Mouse (Mus musculus) heart, embryonic 11.5 days (tissue): ENCODE measurements at regions not wholly inside any gene's neighbourhood (a gene's known extent, or its start where the extent isn't known, plus 50 kb on each side); places are given as distances from the start of the nearest gene placed in this dataset.

Experiments
- ATAC-seq: fragments of 200-750 bp; cut with Nextera tagmentation; replicated peaks from 2 replicates; pipeline ENCODE4 v1.8.0; 2017; ENCODE audit warnings: moderate library complexity; ENCODE audit not compliant: insufficient number of reproducible peaks, low FRiP score, low TSS enrichment
- H3K27ac ChIP-seq: fragments of 300-500 bp; sonication (generic); 2 replicates; pipeline ENCODE4 v1.5.1; 2014; ENCODE audit warnings: mild to moderate bottlenecking, low read depth, low read length
- H3K27me3 ChIP-seq: fragments of 300-500 bp; sonication (generic); 2 replicates; pipeline ENCODE4 v1.6.1; 2014; ENCODE audit warnings: mild to moderate bottlenecking, low read length, mixed read lengths; ENCODE audit not compliant: control insufficient read depth, insufficient read depth
- H3K36me3 ChIP-seq: fragments of 300-500 bp; sonication (generic); 2 replicates; pipeline ENCODE4 v1.6.1; 2014; ENCODE audit warnings: mild to moderate bottlenecking, low read length, moderate library complexity, mixed read lengths; ENCODE audit not compliant: control insufficient read depth, insufficient read depth
- H3K4me1 ChIP-seq: fragments of 300-500 bp; sonication (generic); 2 replicates; pipeline ENCODE4 v1.6.1; 2014; ENCODE audit warnings: low read length; ENCODE audit not compliant: control insufficient read depth, insufficient read depth
- H3K4me2 ChIP-seq: fragments of 300-500 bp; sonication (generic); 2 replicates; pipeline ENCODE4 v1.6.1; 2014; ENCODE audit warnings: mild to moderate bottlenecking, moderate library complexity
- H3K4me3 ChIP-seq: fragments of 300-500 bp; sonication (generic); 2 replicates; pipeline ENCODE4 v1.5.1; 2014; ENCODE audit warnings: low read depth, low read length
- H3K9ac ChIP-seq: fragments of 300-500 bp; sonication (generic); 2 replicates; pipeline ENCODE4 v1.6.1; 2014; ENCODE audit warnings: mild to moderate bottlenecking, low read depth, low read length, moderate library complexity
- H3K9me3 ChIP-seq: fragments of 300-500 bp; sonication (generic); replicated peaks from 2 replicates; pipeline ENCODE4 v1.6.1; 2016; ENCODE audit warnings: low read length; ENCODE audit not compliant: control insufficient read depth
- WGBS: fragments of 180-500 bp; shearing (Covaris S2); extraction: QIAGEN DNeasy Blood & Tissue Kit; methylation state at CpG from one replicate; pipeline ENCODE4 v1.1.7; 2014; ENCODE audit not compliant: insufficient replicate concordance; 5-methylcytosine and 5-hydroxymethylcytosine counted together

- H3K4me2 ChIP-seq, result no peak overlapping the region
- ATAC-seq, result no peak
- no peak overlapping the region for H3K27ac ChIP-seq
- H3K9ac ChIP-seq, result no peak overlapping the region
- no peaks in the 10 kb centered on the region for H3K36me3 ChIP-seq
- no peaks in the 10 kb centered on the region for H3K27me3 ChIP-seq
- H3K4me3 ChIP-seq, result no peak overlapping the region
- no peaks in the 10 kb centered on the region for H3K9me3 ChIP-seq
- 46% methylated on average over 11 of the region's 11 CpGs for WGBS
- H3K4me1 ChIP-seq, result peaks cover 7% of the 10 kb centered on the region; the same call in 1 of the 2 replicates
These were observed 123.1 kb upstream of the Thbs1 start for GRCm38 (mm10) chr2:117988396-117989173.

- H3K4me1 ChIP-seq, result peaks cover 7% of the 10 kb centered on the region; the same call in 1 of the 2 replicates
- H3K9me3 ChIP-seq, result no peaks in the 10 kb centered on the region
- H3K9ac ChIP-seq, result no peak overlapping the region
- H3K4me3 ChIP-seq, result no peak overlapping the region
- no peaks in the 10 kb centered on the region for H3K27me3 ChIP-seq
- H3K27ac ChIP-seq, result no peak overlapping the region
- 58% methylated on average over 8 of the region's 8 CpGs for WGBS
- H3K36me3 ChIP-seq, result no peaks in the 10 kb centered on the region
- no peak for ATAC-seq
- H3K4me2 ChIP-seq, result no peak overlapping the region
These were observed 122.5 kb upstream of the Thbs1 start for GRCm38 (mm10) chr2:117989215-117989614.

DNA sequence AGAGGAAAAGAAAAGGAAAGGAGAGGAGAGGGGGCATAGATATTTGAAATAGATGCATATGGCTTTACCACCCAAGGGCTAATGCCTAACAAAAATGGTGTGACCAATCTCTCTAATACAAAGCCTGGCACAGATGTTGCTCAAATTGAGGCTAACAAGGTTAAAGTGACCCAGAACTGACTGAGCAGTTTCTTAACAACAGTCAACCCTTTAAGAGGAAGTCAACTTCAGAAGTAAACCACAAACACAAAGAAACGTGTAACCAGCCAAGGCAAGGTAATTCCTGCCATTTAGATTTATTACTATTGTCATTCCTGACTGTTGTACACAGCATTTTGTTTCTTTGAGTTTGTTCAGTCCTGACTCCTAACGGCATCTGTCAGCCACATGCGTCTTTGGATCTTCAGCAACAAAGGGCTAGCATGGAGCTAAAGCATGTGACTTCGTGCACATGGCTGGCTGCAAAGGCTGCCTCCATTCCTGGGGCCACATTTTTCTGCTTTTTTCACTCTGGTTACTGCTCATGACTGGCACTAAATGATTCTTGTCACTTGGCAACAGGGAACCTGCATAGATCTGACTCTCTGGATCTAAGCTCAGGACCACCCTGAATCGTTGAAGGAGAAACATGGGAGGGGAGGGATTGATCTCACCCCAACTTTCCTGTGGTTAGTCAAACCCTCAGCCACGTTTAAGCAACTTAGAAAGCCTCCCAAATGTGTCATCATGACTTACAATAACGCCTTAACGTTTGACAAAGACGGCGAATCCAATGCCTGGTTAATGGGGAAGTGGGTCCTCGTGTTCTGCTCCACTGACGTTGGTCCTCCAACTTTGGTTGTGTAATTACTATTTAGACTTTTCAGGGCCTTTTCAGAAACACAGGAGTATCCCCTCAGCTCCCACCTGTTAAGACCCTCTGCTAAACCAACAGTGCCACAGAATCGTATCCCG is 115.3 kb upstream of the Thbs1 start:
- Histone ChIP-seq H3K27ac (no peak overlapping the region), H3K36me3 (no peaks in the 10 kb centered on the region), H3K4me3 (no peak overlapping the region)

DNA sequence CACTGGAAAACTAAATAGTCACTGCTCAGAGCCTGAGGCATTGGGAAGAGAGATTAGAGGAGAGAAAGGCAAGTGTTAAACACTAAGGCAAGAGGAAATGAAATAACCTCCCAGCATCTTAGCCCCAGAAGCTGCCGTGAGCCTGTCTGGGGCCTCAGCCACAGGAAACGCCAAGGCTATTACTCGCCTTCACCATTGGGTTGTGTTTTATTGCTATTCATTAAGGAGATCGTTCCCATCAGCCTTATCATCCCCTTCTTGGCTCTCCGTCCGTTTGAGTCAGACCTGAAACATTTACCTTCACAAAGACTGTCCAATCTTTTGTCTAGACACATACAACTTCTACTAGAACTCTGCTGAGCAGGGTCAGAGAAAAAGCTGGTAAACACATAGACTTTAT is 112.0 kb upstream of the Thbs1 start:
- Histone ChIP-seq H3K4me1 (no peaks in the 10 kb centered on the region), H3K27me3 (no peaks in the 10 kb centered on the region), H3K4me3 (no peak overlapping the region), H3K9me3 (no peaks in the 10 kb centered on the region), H3K36me3 (no peaks in the 10 kb centered on the region), H3K27ac (peak overlapping the region; percentile 41; the same call in 1 of the 2 replicates), H3K9ac (no peak overlapping the region), H3K4me2 (no peak overlapping the region)
- 45% methylated on average over 6 of the region's 6 CpGs for WGBS
- no peak for ATAC-seq

More for the DNA sequence above, 115.3 kb upstream of the Thbs1 start:
- Histone ChIP-seq H3K4me2 (no peak overlapping the region), H3K9ac (no peak overlapping the region), H3K4me1 (no peaks in the 10 kb centered on the region), H3K27me3 (no peaks in the 10 kb centered on the region), H3K9me3 (no peaks in the 10 kb centered on the region)
- no peak for ATAC-seq
- WGBS, result 76% methylated on average over 14 of the region's 14 CpGs

- no peak overlapping the region for H3K4me2 ChIP-seq
- WGBS, result 81% methylated on average over 5 of the region's 5 CpGs
These were observed 107.5 kb upstream of the Thbs1 start for GRCm38 (mm10) chr2:118004191-118004590.

GRCm38 (mm10) chr2:118007539-118008427 is 103.9 kb upstream of the Thbs1 start:
- Histone ChIP-seq H3K27me3 (no peaks in the 10 kb centered on the region), H3K4me2 (0 out of 2 replicates have a peak overlapping the region, but pooled peaks have one; percentile 14), H3K9me3 (no peaks in the 10 kb centered on the region), H3K9ac (no peak overlapping the region), H3K4me1 (no peaks in the 10 kb centered on the region), H3K27ac (0 out of 2 replicates have a peak overlapping the region, but pooled peaks have one; percentile 22), H3K36me3 (no peaks in the 10 kb centered on the region), H3K4me3 (no peak overlapping the region)
- ATAC-seq, result 0 out of 2 replicates have a peak, but pooled peaks have one; percentile 31
- 45% methylated on average over 10 of the region's 10 CpGs for WGBS

More at GRCm38 (mm10) chr2:118004191-118004590, 107.5 kb upstream of the Thbs1 start:
- Histone ChIP-seq H3K9me3 (no peaks in the 10 kb centered on the region), H3K36me3 (no peaks in the 10 kb centered on the region), H3K27me3 (no peaks in the 10 kb centered on the region), H3K9ac (no peak overlapping the region), H3K4me3 (no peak overlapping the region), H3K27ac (no peak overlapping the region), H3K4me1 (no peaks in the 10 kb centered on the region)
- ATAC-seq, result no peak

GRCm38 (mm10) chr2:118011679-118012078 is 100.0 kb upstream of the Thbs1 start:
- Histone ChIP-seq H3K27me3 (no peaks in the 10 kb centered on the region), H3K9ac (no peak overlapping the region), H3K9me3 (no peaks in the 10 kb centered on the region), H3K4me3 (no peak overlapping the region), H3K4me1 (no peaks in the 10 kb centered on the region), H3K27ac (no peak overlapping the region), H3K36me3 (no peaks in the 10 kb centered on the region), H3K4me2 (no peak overlapping the region)
- 76% methylated on average over 7 of the region's 7 CpGs for WGBS
- ATAC-seq, result no peak

DNA sequence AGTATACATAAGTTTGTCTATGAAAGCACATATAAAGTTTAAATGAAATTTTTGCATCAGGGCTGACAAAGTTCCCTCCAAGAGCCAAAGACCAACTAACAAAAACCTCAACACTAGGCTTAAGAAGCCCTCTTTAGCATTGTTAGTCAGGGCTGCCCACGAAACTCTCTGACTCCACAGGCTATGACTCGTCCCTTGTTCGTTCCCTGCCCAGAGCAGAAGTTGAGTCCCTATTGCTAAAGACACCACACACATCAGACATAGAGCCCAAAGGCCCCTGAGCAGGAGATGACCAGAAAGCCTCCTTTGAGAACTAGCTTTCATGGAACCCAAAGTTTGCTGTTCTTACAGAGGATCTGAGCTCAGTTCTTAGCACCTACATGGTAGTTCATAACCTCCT is 99.5 kb upstream of the Thbs1 start:
- no peak overlapping the region for H3K27ac ChIP-seq
- no peak for ATAC-seq
- H3K27me3 ChIP-seq, result no peaks in the 10 kb centered on the region
- H3K36me3 ChIP-seq, result no peaks in the 10 kb centered on the region
- WGBS, result 76% methylated on average over 3 of the region's 3 CpGs
- no peak overlapping the region for H3K4me3 ChIP-seq
- no peaks in the 10 kb centered on the region for H3K4me1 ChIP-seq
- no peak overlapping the region for H3K9ac ChIP-seq
- no peaks in the 10 kb centered on the region for H3K9me3 ChIP-seq
- H3K4me2 ChIP-seq, result no peak overlapping the region
